Mouse (Mus musculus) CH12.LX (cell line): ENCODE data around the gene Tnfaip2. TPM values are rescaled to one million over a fixed set of nuclear protein-coding genes. Genes with fewer than 3 reads are reported as not detected.

Source experiments
- DNase-seq: peaks from one replicate; pipeline ENCODE4 v3.0.0-alpha.2; 2013; ENCODE audit errors: extremely low read depth
- H3K27ac ChIP-seq: 2 replicates; pipeline ENCODE4 v1.5.1; 2012; ENCODE audit warnings: low read depth, mild to moderate bottlenecking, control low read depth, moderate library complexity; ENCODE audit not compliant: insufficient read depth
- H3K27me3 ChIP-seq: replicated peaks from 2 replicates; pipeline ENCODE3; 2012; ENCODE audit warnings: inconsistent platforms
- H3K36me3 ChIP-seq, 2 experiments: replicated peaks in 1 of 2; 2 replicates each; pipeline versions ENCODE3 to v1.6.1; 2012; ENCODE audit warnings: inconsistent platforms in 1 of 2, low read length in 1 of 2, mild to moderate bottlenecking in 1 of 2, mixed read lengths in 1 of 2, moderate library complexity in 1 of 2; ENCODE audit not compliant: control insufficient read depth in 1 of 2, insufficient read depth in 1 of 2
- H3K4me1 ChIP-seq, 2 experiments: 2 replicates each; pipeline ENCODE4 v1.6.1; 2012; ENCODE audit warnings: inconsistent platforms in 1 of 2, moderate library complexity in 1 of 2; ENCODE audit not compliant: insufficient read depth in 2 of 2, control insufficient read depth in 1 of 2
- H3K4me2 ChIP-seq: 2 replicates; pipeline ENCODE4 v1.6.1; 2012; ENCODE audit warnings: low read depth, mild to moderate bottlenecking, control low read depth; ENCODE audit not compliant: poor library complexity, insufficient read depth, severe bottlenecking
- H3K4me3 ChIP-seq, 3 experiments: fragments of 150-350 bp in 1 of 3; sonication (generic) in 1 of 3; replicated peaks in 1 of 3; 2 replicates each; pipeline versions ENCODE3 to v1.5.1; 2011 to 2012; ENCODE audit warnings: low read depth in 2 of 3, low read length in 2 of 3, mild to moderate bottlenecking in 2 of 3, moderate library complexity in 2 of 3, control low read depth in 1 of 3, improper control_type of control experiment in 1 of 3, inconsistent platforms in 1 of 3, mixed read lengths in 1 of 3; ENCODE audit not compliant: poor library complexity in 1 of 3
- H3K79me2 ChIP-seq: replicated peaks from 2 replicates; pipeline ENCODE4 v1.6.1; 2012; ENCODE audit warnings: mild to moderate bottlenecking, moderate library complexity; ENCODE audit not compliant: control insufficient read depth, poor library complexity, insufficient read depth, severe bottlenecking; ENCODE audit errors: extremely low read depth
- H3K9ac ChIP-seq: 2 replicates; pipeline ENCODE4 v1.6.1; 2012; ENCODE audit warnings: low read depth, mild to moderate bottlenecking, control low read depth, moderate library complexity; ENCODE audit not compliant: insufficient read depth
- H3K9me3 ChIP-seq: replicated peaks from 2 replicates; pipeline ENCODE3; 2012; ENCODE audit warnings: low read length, inconsistent platforms, mixed read lengths
- CHD1 ChIP-seq: IDR thresholded peaks from 2 replicates; pipeline ENCODE4 v1.6.1; 2012; ENCODE audit warnings: low read depth, low read length, improper control_type of control experiment, inconsistent platforms
- CHD2 ChIP-seq: IDR thresholded peaks from 2 replicates; pipeline ENCODE4 v1.6.1; 2011; ENCODE audit warnings: low read length, improper control_type of control experiment
- ELF1 ChIP-seq: IDR thresholded peaks from 2 replicates; pipeline ENCODE4 v1.6.1; 2014; ENCODE audit warnings: low read depth, mild to moderate bottlenecking, inconsistent platforms, low read length, improper control_type of control experiment
- ETS1 ChIP-seq: conservative IDR thresholded peaks from 2 replicates; pipeline ENCODE4 v1.6.1; 2012; ENCODE audit warnings: low read depth, mild to moderate bottlenecking, inconsistent platforms, low read length, improper control_type of control experiment, moderate library complexity
- GABPA ChIP-seq: IDR thresholded peaks from 2 replicates; pipeline ENCODE4 v1.6.1; 2012; ENCODE audit warnings: low read depth, low read length, improper control_type of control experiment, inconsistent platforms; ENCODE audit not compliant: insufficient replicate concordance
- HCFC1 ChIP-seq: IDR thresholded peaks from 2 replicates; pipeline ENCODE4 v1.6.1; 2012; ENCODE audit warnings: low read depth, mild to moderate bottlenecking, inconsistent platforms, low read length, improper control_type of control experiment
- JUN ChIP-seq: IDR thresholded peaks from 2 replicates; pipeline ENCODE4 v1.6.1; 2011; ENCODE audit warnings: low read depth, mild to moderate bottlenecking, low read length, improper control_type of control experiment, moderate library complexity; ENCODE audit not compliant: insufficient read depth
- MAFK ChIP-seq: IDR thresholded peaks from 2 replicates; pipeline ENCODE4 v1.6.1; 2011; ENCODE audit warnings: low read length, improper control_type of control experiment; ENCODE audit not compliant: insufficient replicate concordance
- MEF2A ChIP-seq: IDR thresholded peaks from 2 replicates; pipeline ENCODE4 v1.6.1; 2014; ENCODE audit warnings: low read depth, mild to moderate bottlenecking, inconsistent platforms, low read length, improper control_type of control experiment, borderline replicate concordance
- MXI1 ChIP-seq: IDR thresholded peaks from 2 replicates; pipeline ENCODE4 v1.6.1; 2011; ENCODE audit warnings: mild to moderate bottlenecking, low read depth, low read length, improper control_type of control experiment
- NELFE ChIP-seq: IDR thresholded peaks from 2 replicates; pipeline ENCODE4 v1.6.1; 2011; ENCODE audit warnings: low read depth, low read length, improper control_type of control experiment
- NRF1 ChIP-seq: IDR thresholded peaks from 2 replicates; pipeline ENCODE4 v1.6.1; 2014; ENCODE audit warnings: low read depth, mild to moderate bottlenecking, inconsistent platforms, low read length, improper control_type of control experiment, moderate library complexity
- PAX5 ChIP-seq: IDR thresholded peaks from 2 replicates; pipeline ENCODE4 v1.6.1; 2012; ENCODE audit warnings: low read length, inconsistent platforms, mixed read lengths
- POLR2A ChIP-seq: IDR thresholded peaks from 2 replicates; pipeline ENCODE4 v1.6.1; 2011; ENCODE audit warnings: low read depth, mild to moderate bottlenecking, improper control_type of control experiment, low read length
- POLR2AphosphoS2 ChIP-seq: IDR thresholded peaks from 2 replicates; pipeline ENCODE4 v1.6.1; 2011; ENCODE audit warnings: low read depth, low read length, improper control_type of control experiment
- RCOR1 ChIP-seq: conservative IDR thresholded peaks from 2 replicates; pipeline ENCODE4 v1.6.1; 2012; ENCODE audit warnings: low read depth, mild to moderate bottlenecking, inconsistent platforms, low read length, improper control_type of control experiment
- SIN3A ChIP-seq: IDR thresholded peaks from 2 replicates; pipeline ENCODE4 v1.6.1; 2012; ENCODE audit warnings: low read length, improper control_type of control experiment, inconsistent platforms
- SMC3 ChIP-seq: IDR thresholded peaks from 2 replicates; pipeline ENCODE4 v1.6.1; 2011; ENCODE audit warnings: low read depth, low read length, improper control_type of control experiment
- TBP ChIP-seq: conservative IDR thresholded peaks from 2 replicates; pipeline ENCODE4 v1.6.1; 2011; ENCODE audit warnings: low read depth, low read length, improper control_type of control experiment
- TCF12 ChIP-seq: IDR thresholded peaks from 2 replicates; pipeline ENCODE4 v1.6.1; 2014; ENCODE audit warnings: low read depth, mild to moderate bottlenecking, inconsistent platforms, low read length, improper control_type of control experiment
- UBTF ChIP-seq: IDR thresholded peaks from 2 replicates; pipeline ENCODE4 v1.6.1; 2012; ENCODE audit warnings: low read depth, mild to moderate bottlenecking, inconsistent platforms, low read length, improper control_type of control experiment, moderate library complexity
- USF1 ChIP-seq: IDR thresholded peaks from 2 replicates; pipeline ENCODE4 v1.6.1; 2014; ENCODE audit warnings: low read depth, mild to moderate bottlenecking, inconsistent platforms, low read length, improper control_type of control experiment
- USF2 ChIP-seq: conservative IDR thresholded peaks from 2 replicates; pipeline ENCODE4 v1.6.1; 2011; ENCODE audit warnings: low read depth, low read length, improper control_type of control experiment
- ZKSCAN1 ChIP-seq: IDR thresholded peaks from 2 replicates; pipeline ENCODE4 v1.6.1; 2012; ENCODE audit warnings: low read depth, inconsistent platforms, low read length, improper control_type of control experiment, borderline replicate concordance
- ZMIZ1 ChIP-seq: IDR thresholded peaks from 2 replicates; pipeline ENCODE4 v1.6.1; 2012; ENCODE audit warnings: low read depth, mild to moderate bottlenecking, inconsistent platforms, low read length, improper control_type of control experiment
- ZNF384 ChIP-seq: IDR thresholded peaks from 2 replicates; pipeline ENCODE4 v1.6.1; 2012; ENCODE audit warnings: low read depth, low read length, improper control_type of control experiment, inconsistent platforms
- dilution Hi-C: fragments of 300-500 bp; cut with MboI; formaldehyde crosslinking; loops from 2 replicates; pipeline ENCODE4 v1.14.3; 2020; ENCODE audit warnings: low sequenced_read_pairs; ENCODE audit not compliant: extremely low pct_unique_long_range_greater_than_20kb, extremely low pct_ligation_motif_present
- in situ Hi-C: fragments of 300-500 bp; cut with MboI; formaldehyde crosslinking; loops from 3 replicates; pipeline ENCODE4 v1.14.3; 2019; ENCODE audit warnings: low sequenced_read_pairs, low pct_ligation_motif_present, low pct_unique_long_range_greater_than_20kb, mixed read lengths
- polyA plus RNA-seq: library from polyadenylated mRNA; unstranded; fragments of >175 nt; gene quantifications from 2 replicates; pipeline ENCODE4 v1.2.1, GENCODE M21; 2012; ENCODE audit warnings: low read depth; ENCODE audit not compliant: insufficient read length
- total RNA-seq, 2 experiments: library from RNA; depleted of rRNA; stranded (reverse); fragments of 300-350 nt in 1 of 2; fragments of >200 nt in 1 of 2; gene quantifications; 2 replicates each; pipeline ENCODE4 v1.2.3; 2012 to 2014

The Tnfaip2 gene
- 0.93 and 1.0 TPM in 2 replicates for total RNA-seq (2012; rRNA removed)
- total RNA-seq (2014; rRNA removed): 0.65 and 1.4 TPM in 2 replicates
- polyA plus RNA-seq: 2.5 and 2.6 TPM in 2 replicates

- Histone ChIP-seq H3K9ac (peak within 1 kb of the TSS; percentile 3; the same call in 1 of the 2 replicates), H3K4me3 (peak within 1 kb of the TSS; percentile 9 to 48 (median 46)), H3K4me2 (peak within 1 kb of the TSS; percentile 57), H3K79me2 (no peaks in the 10 kb centered on the region), H3K27ac (no peak within 1 kb of the TSS), H3K4me1 (peaks cover 10 to 42% of the 10 kb centered on the region in 2 experiments), H3K27me3 (peaks cover 51% of the 10 kb centered on the region), H3K36me3 (peaks cover 0 to 4% of the 10 kb centered on the region in 2 experiments), H3K9me3 (peaks cover 9% of the 10 kb centered on the region)
- in situ Hi-C loops: no loop called here
- peak; percentile 35 for DNase-seq
- dilution Hi-C loops: no loop called here
- TF ChIP-seq CHD2 (no peak), TCF12 (no peak), ZKSCAN1 (no peak), ELF1 (peak; percentile 9; the same call in 1 of the 2 replicates), MEF2A (no peak; the same call in 1 of the 2 replicates), GABPA (no peak), JUN (no peak), MXI1 (no peak), MAFK (no peak), POLR2A (0 out of 2 replicates have a peak, but pooled peaks have one; percentile 18), CHD1 (no peak), USF2 (no peak), RCOR1 (no peak), ETS1 (no peak)
These were observed at the start of gene Tnfaip2 for GRCm38 (mm10) chr12:111442309-111443010. Gene Tnfaip2, plus strand, starts transcription at chr12:111442469.

GRCm38 (mm10) chr12:111394008-111394407, 48.3 kb upstream of the Tnfaip2 start:
- no peak overlapping the region for H3K4me2 ChIP-seq
- no peaks in the 10 kb centered on the region for H3K79me2 ChIP-seq
- in situ Hi-C loops (no loop called here), dilution Hi-C loops (no loop called here)
- peaks cover 5% of the 10 kb centered on the region for H3K9me3 ChIP-seq
- H3K36me3 ChIP-seq: no peaks in the 10 kb centered on the region
- no peak overlapping the region for H3K9ac ChIP-seq
- H3K27ac ChIP-seq: no peak overlapping the region
- no peaks in the 10 kb centered on the region for H3K4me1 ChIP-seq
- peaks cover 45% of the 10 kb centered on the region for H3K27me3 ChIP-seq
- no peak for DNase-seq
- H3K4me3 ChIP-seq: no peak overlapping the region
- TF ChIP-seq CHD1 (no peak), USF1 (no peak), ZMIZ1 (no peak), GABPA (no peak), NELFE (no peak), ETS1 (no peak), POLR2AphosphoS2 (no peak), TCF12 (no peak), NRF1 (no peak), ZNF384 (no peak), SMC3 (no peak), HCFC1 (no peak), JUN (no peak), RCOR1 (no peak), PAX5 (no peak), UBTF (no peak), SIN3A (no peak), TBP (no peak)
